Mouse (Mus musculus): ENCODE data around the gene 2810006K23Rik. TPM values are rescaled to one million over a fixed set of nuclear protein-coding genes. Genes with fewer than 3 reads are reported as not detected.
A peak's percentile ranks its signal among the peaks of the same experiment; 100 is the strongest.

The 2810006K23Rik gene
- polyA plus RNA-seq, 1 experiment from 2014 or later = 15.3 TPM

DNA sequence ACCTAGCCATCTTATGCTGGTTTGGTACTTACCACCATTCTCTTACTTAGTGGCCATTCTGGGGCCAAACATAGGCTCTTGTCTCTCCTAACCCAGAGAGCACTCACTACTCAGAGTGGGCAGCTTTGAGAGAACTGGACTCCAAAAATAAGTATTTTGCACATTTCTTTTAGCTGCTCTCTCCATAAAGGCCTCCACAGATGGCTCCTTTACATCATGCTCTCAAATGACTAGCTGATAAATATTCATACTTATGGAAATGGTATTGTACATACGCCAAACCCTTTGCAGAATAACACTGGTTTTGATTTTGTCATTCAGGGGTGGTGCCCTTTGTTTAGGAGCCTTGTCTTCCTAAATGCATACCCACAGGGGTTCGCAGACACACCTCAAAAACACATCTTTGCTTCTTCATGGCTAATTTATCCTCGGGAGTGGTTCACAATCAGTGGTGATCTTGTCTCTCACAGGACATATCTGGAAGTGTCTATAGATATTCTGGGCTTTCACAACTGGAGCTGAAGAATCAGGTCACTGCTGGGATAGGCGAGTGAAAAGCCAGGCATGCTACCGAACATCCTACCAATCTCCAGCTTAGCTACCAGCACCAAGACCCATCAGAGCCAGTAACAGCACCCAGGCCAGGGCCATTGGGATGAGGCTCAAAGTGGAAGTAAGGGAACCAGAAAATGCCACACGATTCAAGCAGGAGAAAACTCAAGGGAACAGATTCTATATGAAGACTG lies 36.5 kb downstream of the 2810006K23Rik start:
- Histone ChIP-seq H3K36me3 (ENCODE audit: control insufficient read depth, insufficient read depth, low read length) (peaks cover 11% of the 10 kb centered on the region), H3K9me3 (replicated peaks; ENCODE audit: control insufficient read depth, low read length) (no peaks in the 10 kb centered on the region), H3K27ac (ENCODE audit: low read depth, low read length) (0 out of 2 replicates have a peak overlapping the region, but pooled peaks have one; percentile 30), H3K27me3 (replicated peaks; ENCODE audit: control insufficient read depth, insufficient read depth, low read length) (no peaks in the 10 kb centered on the region), H3K4me3 (ENCODE audit: low read depth, low read length) (no peak overlapping the region), H3K9ac (ENCODE audit: low read length) (no peak overlapping the region), H3K4me2 (ENCODE audit: low read length) (no peak overlapping the region), H3K4me1 (ENCODE audit: control insufficient read depth, insufficient read depth, low read length) (no peaks in the 10 kb centered on the region)
- ATAC-seq = no peak
- DNase-seq (ENCODE audit: low spot score) = peak; percentile 38
- 87% methylated on average over 6 of the region's 6 CpGs for WGBS

DNA sequence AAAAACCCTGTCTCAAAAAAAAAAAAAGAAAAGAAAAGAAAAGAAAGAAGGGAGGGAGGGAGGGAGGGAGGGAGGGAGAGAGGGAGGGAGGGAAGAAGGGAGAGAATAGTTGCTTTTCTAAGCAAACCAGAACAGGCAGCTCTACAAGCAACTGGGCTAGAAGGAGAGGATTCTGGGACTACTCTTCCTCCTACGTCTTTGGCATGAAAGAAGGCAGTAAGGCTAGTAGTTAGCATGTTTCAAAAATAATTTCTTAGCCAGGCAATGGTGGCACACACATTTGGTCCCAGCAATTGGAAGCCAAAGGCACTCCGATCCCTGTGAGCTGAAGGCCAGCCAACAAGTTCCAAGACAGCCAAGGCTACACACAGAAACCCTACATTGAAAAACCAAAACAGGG lies 37.9 kb downstream of the 2810006K23Rik start:
- ATAC-seq = no peak
- no peak overlapping the region for H3K9ac ChIP-seq (ENCODE audit: low read length)
- no peak overlapping the region for H3K27ac ChIP-seq (ENCODE audit: low read depth, low read length)

DNA sequence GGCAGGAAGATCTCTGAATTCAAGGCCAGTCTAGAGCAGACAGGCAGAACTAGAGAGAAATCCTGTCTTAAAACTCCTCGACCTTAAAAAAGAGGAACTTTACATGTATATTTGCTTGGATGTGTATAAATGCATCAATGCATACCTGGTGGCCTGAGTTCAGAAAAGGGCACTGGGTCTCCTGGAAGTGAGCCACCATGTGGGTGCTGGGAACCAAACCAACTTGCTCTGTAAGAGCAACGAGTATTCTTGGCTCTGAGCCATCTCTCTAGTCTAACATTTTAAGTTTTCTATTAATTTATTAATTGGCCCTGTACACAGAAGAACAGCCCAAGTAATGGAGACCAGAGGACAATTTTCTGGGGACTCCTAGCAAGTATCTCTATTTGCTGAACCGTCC lies 38.8 kb downstream of the 2810006K23Rik start:
- Histone ChIP-seq H3K36me3 (ENCODE audit: control insufficient read depth, insufficient read depth, low read length) (peaks cover 33% of the 10 kb centered on the region), H3K4me2 (ENCODE audit: low read length) (no peak overlapping the region), H3K4me3 (ENCODE audit: low read depth, low read length) (no peak overlapping the region), H3K27me3 (replicated peaks; ENCODE audit: control insufficient read depth, insufficient read depth, low read length) (no peaks in the 10 kb centered on the region), H3K4me1 (ENCODE audit: control insufficient read depth, insufficient read depth, low read length) (no peaks in the 10 kb centered on the region), H3K9ac (ENCODE audit: low read length) (no peak overlapping the region), H3K27ac (ENCODE audit: low read depth, low read length) (no peak overlapping the region), H3K9me3 (replicated peaks; ENCODE audit: control insufficient read depth, low read length) (no peaks in the 10 kb centered on the region)
- ATAC-seq (no peak), DNase-seq (ENCODE audit: low spot score) (no peak)
- 71% methylated on average over 3 of the region's 3 CpGs for WGBS

More for the DNA sequence above, 37.9 kb downstream of the 2810006K23Rik start:
- Histone ChIP-seq H3K36me3 (ENCODE audit: control insufficient read depth, insufficient read depth, low read length) (peaks cover 24% of the 10 kb centered on the region), H3K4me3 (ENCODE audit: low read depth, low read length) (no peak overlapping the region), H3K9me3 (replicated peaks; ENCODE audit: control insufficient read depth, low read length) (no peaks in the 10 kb centered on the region), H3K27me3 (replicated peaks; ENCODE audit: control insufficient read depth, insufficient read depth, low read length) (no peaks in the 10 kb centered on the region), H3K4me2 (ENCODE audit: low read length) (no peak overlapping the region), H3K4me1 (ENCODE audit: control insufficient read depth, insufficient read depth, low read length) (no peaks in the 10 kb centered on the region)
- 91% methylated on average over 2 of the region's 2 CpGs for WGBS
- DNase-seq (ENCODE audit: low spot score) = no peak

DNA sequence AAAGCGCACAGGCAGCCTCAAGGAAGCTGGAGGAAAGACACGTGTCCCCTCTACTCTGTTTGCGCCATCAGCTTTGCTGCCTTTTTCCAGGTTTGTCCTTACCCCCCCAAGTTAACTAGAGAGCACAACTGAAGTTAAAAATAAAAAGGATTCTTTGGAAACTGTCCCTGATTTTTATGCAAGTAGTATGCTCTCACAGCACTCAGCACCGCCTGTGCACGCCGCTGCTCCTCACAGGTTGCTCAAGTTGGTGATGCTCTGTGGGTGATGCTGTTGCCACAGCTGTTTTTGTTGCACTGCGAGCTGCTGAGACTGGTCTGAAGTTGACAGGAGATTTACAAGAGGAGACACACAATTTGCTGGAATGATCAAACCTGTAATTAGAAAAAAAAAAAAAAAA lies 46.4 kb downstream of the 2810006K23Rik start:
- DNase-seq (ENCODE audit: low spot score) = no peak
- ATAC-seq = no peak
- Histone ChIP-seq H3K4me1 (ENCODE audit: control insufficient read depth, insufficient read depth, low read length) (no peaks in the 10 kb centered on the region), H3K4me3 (ENCODE audit: low read depth, low read length) (no peak overlapping the region), H3K36me3 (ENCODE audit: control insufficient read depth, insufficient read depth, low read length) (peaks cover 88% of the 10 kb centered on the region), H3K9me3 (replicated peaks; ENCODE audit: control insufficient read depth, low read length) (no peaks in the 10 kb centered on the region), H3K4me2 (ENCODE audit: low read length) (no peak overlapping the region), H3K27me3 (replicated peaks; ENCODE audit: control insufficient read depth, insufficient read depth, low read length) (no peaks in the 10 kb centered on the region), H3K27ac (ENCODE audit: low read depth, low read length) (no peak overlapping the region), H3K9ac (ENCODE audit: low read length) (no peak overlapping the region)
- 94% methylated on average over 7 of the region's 7 CpGs for WGBS

DNA sequence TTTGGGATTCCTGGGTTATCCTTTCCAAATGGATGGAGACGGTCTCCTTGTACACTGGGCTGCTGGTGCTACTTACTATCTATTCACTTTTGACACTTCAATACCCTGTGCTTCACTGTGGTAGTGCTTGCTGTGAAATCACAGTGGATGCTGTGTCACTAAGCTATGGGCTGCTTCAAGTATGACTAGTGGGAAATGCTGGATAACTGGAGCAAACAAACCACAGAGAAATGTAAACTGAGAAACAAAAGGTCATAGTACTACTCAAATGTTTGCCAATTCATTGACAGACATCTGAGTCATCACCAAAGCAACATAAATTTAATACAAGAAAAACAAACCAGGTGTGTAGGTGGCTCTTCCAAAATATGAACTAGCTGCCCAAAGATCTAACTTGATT lies 48.5 kb downstream of the 2810006K23Rik start:
- H3K36me3 ChIP-seq (ENCODE audit: control insufficient read depth, insufficient read depth, low read length) = peaks cover 89% of the 10 kb centered on the region
- ATAC-seq (no peak), DNase-seq (ENCODE audit: low spot score) (no peak)
- H3K4me1 ChIP-seq (ENCODE audit: control insufficient read depth, insufficient read depth, low read length) = no peaks in the 10 kb centered on the region
- no peak overlapping the region for H3K4me3 ChIP-seq (ENCODE audit: low read depth, low read length)
- H3K9ac ChIP-seq (ENCODE audit: low read length) = no peak overlapping the region
- no peak overlapping the region for H3K4me2 ChIP-seq (ENCODE audit: low read length)
- no peaks in the 10 kb centered on the region for H3K9me3 ChIP-seq (replicated peaks; ENCODE audit: control insufficient read depth, low read length)
- no peak overlapping the region for H3K27ac ChIP-seq (ENCODE audit: low read depth, low read length)
- no peaks in the 10 kb centered on the region for H3K27me3 ChIP-seq (replicated peaks; ENCODE audit: control insufficient read depth, insufficient read depth, low read length)
- whole genome bisulfite sequencing = 95% methylated on average over 1 of the region's 1 CpGs

DNA sequence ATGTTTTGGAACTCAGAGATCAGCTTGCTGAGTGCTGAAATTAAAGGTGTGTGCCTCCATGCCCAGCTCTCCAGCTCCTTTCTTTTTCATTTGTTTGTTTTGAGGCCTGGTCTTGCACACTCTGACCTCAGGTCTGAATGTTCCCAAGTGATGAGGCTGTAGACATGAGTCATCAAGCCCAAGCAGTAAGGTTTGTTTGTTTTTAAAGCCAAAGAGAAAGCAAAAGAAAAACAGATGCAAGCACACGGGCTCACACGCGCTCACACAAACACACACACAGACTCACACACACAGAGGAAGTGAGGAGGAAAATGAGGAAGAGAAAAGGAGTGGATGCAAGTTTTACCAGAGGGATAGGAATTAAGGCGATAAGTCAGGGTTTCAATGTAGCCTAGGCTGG lies 49.3 kb downstream of the 2810006K23Rik start:
- Histone ChIP-seq H3K4me2 (ENCODE audit: low read length) (no peak overlapping the region), H3K4me1 (ENCODE audit: control insufficient read depth, insufficient read depth, low read length) (no peaks in the 10 kb centered on the region), H3K9me3 (replicated peaks; ENCODE audit: control insufficient read depth, low read length) (no peaks in the 10 kb centered on the region), H3K27ac (ENCODE audit: low read depth, low read length) (no peak overlapping the region), H3K4me3 (ENCODE audit: low read depth, low read length) (no peak overlapping the region), H3K36me3 (ENCODE audit: control insufficient read depth, insufficient read depth, low read length) (peaks cover 89% of the 10 kb centered on the region), H3K27me3 (replicated peaks; ENCODE audit: control insufficient read depth, insufficient read depth, low read length) (no peaks in the 10 kb centered on the region), H3K9ac (ENCODE audit: low read length) (no peak overlapping the region)
- WGBS = 90% methylated on average over 4 of the region's 4 CpGs
- no peak for DNase-seq (ENCODE audit: low spot score)
- no peak for ATAC-seq

DNA sequence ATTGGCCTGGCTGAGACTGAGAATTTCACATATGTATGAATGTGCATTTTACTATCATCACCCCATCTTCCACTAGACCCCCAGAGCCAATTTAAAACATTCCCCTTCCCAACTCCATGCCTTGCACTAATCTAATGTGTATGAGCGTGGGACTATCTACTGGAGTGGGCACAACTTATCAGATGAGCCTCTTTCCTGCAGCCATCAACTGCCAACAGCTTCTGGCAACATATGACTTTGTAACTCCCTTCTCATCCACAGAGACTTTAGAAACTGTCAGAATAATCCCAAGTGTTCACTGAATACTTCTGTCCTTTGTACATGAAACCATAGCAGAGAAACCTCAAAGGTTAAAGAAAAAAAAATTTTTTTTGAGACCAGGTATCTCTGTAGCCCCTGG lies 52.2 kb downstream of the 2810006K23Rik start:
- Histone ChIP-seq H3K27me3 (replicated peaks; ENCODE audit: control insufficient read depth, insufficient read depth, low read length) (no peaks in the 10 kb centered on the region), H3K36me3 (ENCODE audit: control insufficient read depth, insufficient read depth, low read length) (peaks cover 90% of the 10 kb centered on the region)

DNA sequence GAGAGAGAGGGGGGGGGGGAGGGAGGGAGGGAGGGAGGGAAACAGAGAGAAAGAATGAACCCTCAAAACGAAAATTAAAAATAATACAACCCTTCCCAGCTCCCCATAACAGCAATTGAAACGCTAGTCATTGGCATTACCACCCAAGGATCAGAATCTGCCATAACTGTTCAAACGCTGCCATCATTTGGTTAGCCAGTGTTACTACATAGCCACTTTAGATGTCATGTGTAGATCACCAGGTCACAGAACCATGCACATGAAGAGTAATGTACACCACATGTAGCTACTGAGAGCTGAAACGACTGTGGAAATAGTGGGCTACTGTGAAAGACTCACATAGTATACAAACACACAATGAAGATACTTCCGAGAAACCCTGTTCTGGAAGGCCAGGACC lies 60.0 kb downstream of the 2810006K23Rik start:
- Histone ChIP-seq H3K4me3 (ENCODE audit: low read depth, low read length) (no peak overlapping the region), H3K9ac (ENCODE audit: low read length) (no peak overlapping the region), H3K4me1 (ENCODE audit: control insufficient read depth, insufficient read depth, low read length) (no peaks in the 10 kb centered on the region), H3K9me3 (replicated peaks; ENCODE audit: control insufficient read depth, low read length) (no peaks in the 10 kb centered on the region), H3K36me3 (ENCODE audit: control insufficient read depth, insufficient read depth, low read length) (peaks cover 87% of the 10 kb centered on the region), H3K4me2 (ENCODE audit: low read length) (no peak overlapping the region), H3K27me3 (replicated peaks; ENCODE audit: control insufficient read depth, insufficient read depth, low read length) (no peaks in the 10 kb centered on the region), H3K27ac (ENCODE audit: low read depth, low read length) (no peak overlapping the region)
- ATAC-seq = no peak
- DNase-seq (ENCODE audit: low spot score) = peak; percentile 38
- WGBS = 75% methylated on average over 5 of the region's 5 CpGs

More for the DNA sequence above, 52.2 kb downstream of the 2810006K23Rik start:
- ATAC-seq (no peak), DNase-seq (ENCODE audit: low spot score) (no peak)
- Histone ChIP-seq H3K4me2 (ENCODE audit: low read length) (no peak overlapping the region), H3K27ac (ENCODE audit: low read depth, low read length) (no peak overlapping the region), H3K4me3 (ENCODE audit: low read depth, low read length) (no peak overlapping the region), H3K9me3 (replicated peaks; ENCODE audit: control insufficient read depth, low read length) (no peaks in the 10 kb centered on the region), H3K4me1 (ENCODE audit: control insufficient read depth, insufficient read depth, low read length) (no peaks in the 10 kb centered on the region), H3K9ac (ENCODE audit: low read length) (no peak overlapping the region)
- WGBS = 100% methylated on average over 1 of the region's 1 CpGs

Data from forebrain, embryonic 14.5 days (tissue).